Mouse (Mus musculus) bone marrow, adult 2 months (tissue): Measurements from ENCODE around the gene Ago3.

Source experiments
- CTCF ChIP-seq: fragments of 200-500 bp; IDR thresholded peaks from 2 replicates; pipeline ENCODE4 v1.5.1; 2011; ENCODE audit warnings: low read length, control low read depth; ENCODE audit not compliant: control insufficient read depth, insufficient read depth
- POLR2A ChIP-seq: fragments of 200-500 bp; IDR thresholded peaks from 2 replicates; pipeline ENCODE4 v1.6.1; 2011; ENCODE audit warnings: low read depth, mild to moderate bottlenecking, control low read depth, low read length, borderline replicate concordance; ENCODE audit not compliant: control insufficient read depth

DNA sequence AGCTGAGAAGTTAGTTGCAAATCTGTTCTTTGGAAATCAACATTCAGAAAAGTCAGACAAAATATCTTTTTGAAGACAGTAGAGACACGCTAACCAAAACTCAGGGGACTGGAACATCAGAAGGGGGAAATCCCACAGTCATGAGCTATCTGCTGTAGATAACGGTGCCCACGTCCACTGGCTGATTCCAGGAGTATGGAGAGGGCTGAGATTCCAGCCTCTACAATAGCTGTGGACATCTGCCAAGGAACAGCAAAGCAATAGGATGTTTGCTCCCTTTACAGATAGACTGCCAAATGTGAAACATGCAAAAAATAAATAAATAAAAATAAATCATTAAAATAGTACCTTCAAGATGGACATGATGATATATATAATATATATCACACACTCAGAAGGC, 15.2 kb upstream of the Ago3 start:
- TF ChIP-seq CTCF (no peak), POLR2A (no peak)
